In the genomic region with DNA sequence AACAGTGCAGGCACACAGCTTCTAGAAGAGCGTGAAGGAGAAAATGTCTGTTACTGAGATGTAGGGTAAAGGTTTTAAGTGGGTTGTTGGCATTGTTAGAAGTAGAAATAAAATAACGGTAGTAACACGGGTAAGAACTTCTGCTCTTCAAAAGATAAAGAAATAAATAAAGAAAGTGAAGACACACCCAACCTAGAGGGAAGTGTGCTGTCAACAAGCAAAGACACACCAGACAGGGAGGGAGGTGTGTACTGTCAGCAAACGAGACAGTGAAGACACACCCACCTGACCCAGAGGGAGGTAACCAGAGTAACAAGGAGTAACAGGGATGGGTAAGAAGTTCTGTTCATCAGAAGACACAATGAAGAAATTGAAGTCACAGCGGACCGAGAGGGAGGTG, we compare ENCODE assay signal across 32 mouse cellular contexts. TPM values are rescaled to one million over a fixed set of nuclear protein-coding genes. Genes with fewer than 3 reads are reported as not detected.
DNase-seq lines count a peak whose midpoint lies in the region; ATAC-seq lines count a peak whose summit lies in the region.
"Had no signal": no experiment of that assay in that cellular context is flagged by ENCODE, and none has a peak within 500 bp of the region (broad histone marks: within the 10 kb centered on the region; RNA-seq: fewer than 3 reads in every experiment).

No protein-coding gene starts in this region.

- no peak overlapping the region for H3K27ac ChIP-seq in liver, embryonic 12.5 days
- H3K27ac ChIP-seq: embryonic facial prominence, embryonic 10.5 days; embryonic facial prominence, embryonic 13.5 days; forebrain, embryonic 12.5 days; forebrain, embryonic 15.5 days; heart, embryonic 15.5 days; hindbrain, embryonic 10.5 days; hindbrain, embryonic 14.5 days; hindbrain, postnatal 0 days had no signal

- DNase-seq in liver, result no peak
- peak; percentile 82 for DNase-seq in MEL-GATA-1-ER (ENCODE audit: extremely low read depth, low read depth)
- no peak for DNase-seq in right cerebral cortex, adult 18-20 months
- DNase-seq: adrenal gland, postnatal 10 days; adrenal gland, postnatal 36 days; B cell, adult 2 months; cerebellum, adult 11 months; cerebellum, adult 2 months; cerebellum, adult 9-11 months; cerebellum, postnatal 25 days; embryo, embryonic 11 days; gastrocnemius, postnatal 25 days; heart, postnatal 10 days; heart, postnatal 36 days had no signal

- H3K4me3 ChIP-seq in liver, embryonic 12.5 days, result no peak overlapping the region
- H3K4me3 ChIP-seq: embryonic facial prominence, embryonic 10.5 days; embryonic facial prominence, embryonic 13.5 days; erythroblast, embryonic 14.5 days; forebrain, embryonic 12.5 days; forebrain, embryonic 15.5 days; heart, embryonic 12.5 days; heart, embryonic 15.5 days; hindbrain, embryonic 10.5 days had no signal

- peaks cover 17% of the 10 kb centered on the region; the same call in 1 of the 2 replicates for H3K27me3 ChIP-seq in liver, embryonic 12.5 days (replicated peaks)
- H3K27me3 ChIP-seq: CH12.LX; forebrain, embryonic 12.5 days; forebrain, embryonic 15.5 days had no signal

- 0 out of 2 replicates have a peak, but pooled peaks have one; percentile 32 for ATAC-seq in liver, embryonic 12.5 days
- ATAC-seq in megakaryocyte progenitor cell, adult 5-6 weeks (replicated peaks; ENCODE audit: poor library complexity), result peak; percentile 87
- ATAC-seq in granulocyte monocyte progenitor cell, adult 5-6 weeks (replicated peaks; ENCODE audit: poor library complexity, severe bottlenecking), result no peak
- ATAC-seq: activated CD4-positive, CD25-positive, alpha-beta regulatory T cell, adult 4 months; forebrain, embryonic 15.5 days; hindbrain, postnatal 0 days; inflammation-experienced regulatory T-cells, adult 6 months; intestine, embryonic 16.5 days had no signal

- H3K4me1 ChIP-seq in liver, embryonic 12.5 days, result no peaks in the 10 kb centered on the region; the same call in 1 of the 2 replicates
- H3K4me1 ChIP-seq: embryonic facial prominence, embryonic 10.5 days; embryonic facial prominence, embryonic 13.5 days; forebrain, embryonic 12.5 days; forebrain, embryonic 15.5 days; heart, embryonic 12.5 days; heart, embryonic 15.5 days; hindbrain, embryonic 10.5 days had no signal

- H3K4me2 ChIP-seq in liver, embryonic 12.5 days, result no peak overlapping the region
- H3K4me2 ChIP-seq: embryonic facial prominence, embryonic 13.5 days; forebrain, embryonic 12.5 days; forebrain, embryonic 15.5 days; heart, embryonic 12.5 days; heart, embryonic 15.5 days; hindbrain, embryonic 14.5 days had no signal

- H3K36me3 ChIP-seq in liver, embryonic 12.5 days, result no peaks in the 10 kb centered on the region
- H3K36me3 ChIP-seq: embryonic facial prominence, embryonic 10.5 days; embryonic facial prominence, embryonic 13.5 days; forebrain, embryonic 12.5 days; forebrain, embryonic 15.5 days; G1E; heart, embryonic 12.5 days; heart, embryonic 15.5 days; hindbrain, embryonic 10.5 days had no signal

- no peaks in the 10 kb centered on the region for H3K9me3 ChIP-seq in liver, embryonic 12.5 days (replicated peaks)
- H3K9me3 ChIP-seq: embryonic facial prominence, embryonic 10.5 days; embryonic facial prominence, embryonic 13.5 days; forebrain, embryonic 12.5 days; forebrain, embryonic 15.5 days; G1E; heart, embryonic 12.5 days; heart, embryonic 15.5 days; hindbrain, embryonic 10.5 days had no signal

- H3K9ac ChIP-seq in liver, embryonic 12.5 days, result no peak overlapping the region
- H3K9ac ChIP-seq: embryonic facial prominence, embryonic 13.5 days; forebrain, embryonic 12.5 days; forebrain, embryonic 15.5 days; heart, embryonic 12.5 days; heart, embryonic 15.5 days; hindbrain, embryonic 14.5 days had no signal

- 44% methylated on average over 6 of the region's 6 CpGs for WGBS in liver, embryonic 12.5 days (ENCODE audit: insufficient replicate concordance)

RNA-seq across cellular contexts. Expression of a gene that starts 6.5 kb away (rescaled TPM):
- 1.1 TPM in 2 replicates for polyA plus RNA-seq in liver, embryonic 12.5 days (2016; fragmentation: Nextera tagmentation; extraction: Ambion mirVana)
- total RNA-seq in megakaryocyte progenitor cell, adult 5-6 weeks (2015), result 0.05 TPM in 1 of 2 replicates, not detected in the other
- not detected in 2 replicates for total RNA-seq in megakaryocyte progenitor cell, adult 5-6 weeks (2017)
- total RNA-seq in granulocyte monocyte progenitor cell, adult 5-6 weeks (2014; fragmentation: Nextera tagmentation), result not detected in 2 replicates
- not detected in 2 replicates for total RNA-seq in granulocyte monocyte progenitor cell, adult 5-6 weeks (2017)
- polyA plus RNA-seq: activated CD4-positive, CD25-positive, alpha-beta regulatory T cell, adult 4 months; erythroblast, embryonic 14.5 days; G1E had no signal

RNA-seq across cellular contexts. Expression of a gene that starts 39.2 kb away (rescaled TPM):
- polyA plus RNA-seq in liver, embryonic 12.5 days (2016; fragmentation: Nextera tagmentation; extraction: Ambion mirVana), result 24.9 and 34.5 TPM in 2 replicates
- total RNA-seq in megakaryocyte progenitor cell, adult 5-6 weeks (2015), result 49.9 and 53.5 TPM in 2 replicates
- total RNA-seq in megakaryocyte progenitor cell, adult 5-6 weeks (2017), result 50.9 and 66.9 TPM in 2 replicates
- total RNA-seq in granulocyte monocyte progenitor cell, adult 5-6 weeks (2014; fragmentation: Nextera tagmentation), result 22.2 and 36.8 TPM in 2 replicates
- 56.7 and 67.0 TPM in 2 replicates for total RNA-seq in granulocyte monocyte progenitor cell, adult 5-6 weeks (2017)
